Mouse (Mus musculus): Measurements from ENCODE around the gene Llcfc1. TPM values are rescaled to one million over a fixed set of nuclear protein-coding genes. Genes with fewer than 3 reads are reported as not detected.

Gene Llcfc1
- polyA plus RNA-seq (2015; fragmentation: Nextera tagmentation; extraction: Ambion mirVana): not detected in 2 replicates

DNA sequence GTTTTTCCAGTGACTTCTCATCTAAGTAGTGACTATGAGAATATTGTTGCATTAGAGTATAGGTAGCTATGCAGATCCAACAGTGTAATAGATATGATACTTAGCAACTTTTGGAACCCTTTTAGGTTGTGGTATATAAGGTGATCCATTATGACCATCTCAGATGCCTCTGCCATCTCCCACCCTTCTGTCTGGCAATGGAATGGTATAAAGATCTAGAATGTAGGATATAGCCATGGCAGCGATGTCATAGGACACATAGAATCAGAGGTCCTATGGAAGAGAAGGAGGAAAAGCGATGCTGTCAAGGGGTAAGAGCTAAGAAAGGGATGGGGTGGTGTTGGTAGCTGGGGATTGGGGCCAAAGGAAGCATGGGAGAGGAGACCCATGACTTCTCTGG is at the start of gene Llcfc1:
TSS of gene Llcfc1 (plus strand) at position 301 of the 400 bp plus-strand sequence.

DNA sequence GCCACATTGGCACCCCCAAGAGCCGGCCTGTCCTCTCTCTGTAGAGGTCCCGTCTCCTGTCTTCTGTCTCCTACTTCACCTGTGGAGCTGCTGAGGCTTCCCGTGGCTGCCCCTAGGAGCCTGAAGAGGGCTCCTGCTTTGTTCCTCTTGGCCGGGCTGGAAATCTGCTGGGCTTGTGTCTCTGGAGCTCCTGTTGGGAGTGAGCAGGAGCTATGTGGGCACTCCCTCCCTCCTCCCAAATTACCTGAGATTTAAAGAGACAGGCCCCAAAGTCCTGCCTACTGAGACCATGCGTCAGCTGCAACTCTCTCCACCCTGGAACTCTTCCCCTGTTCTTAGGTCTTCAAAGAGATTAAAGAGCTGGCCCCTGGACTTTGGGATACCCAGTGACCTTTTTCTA is 48.1 kb upstream of the Llcfc1 start, which contains the start of gene Trpv6:
TSS of gene Trpv6 (minus strand) at position 228 of the 400 bp plus-strand sequence.

DNA sequence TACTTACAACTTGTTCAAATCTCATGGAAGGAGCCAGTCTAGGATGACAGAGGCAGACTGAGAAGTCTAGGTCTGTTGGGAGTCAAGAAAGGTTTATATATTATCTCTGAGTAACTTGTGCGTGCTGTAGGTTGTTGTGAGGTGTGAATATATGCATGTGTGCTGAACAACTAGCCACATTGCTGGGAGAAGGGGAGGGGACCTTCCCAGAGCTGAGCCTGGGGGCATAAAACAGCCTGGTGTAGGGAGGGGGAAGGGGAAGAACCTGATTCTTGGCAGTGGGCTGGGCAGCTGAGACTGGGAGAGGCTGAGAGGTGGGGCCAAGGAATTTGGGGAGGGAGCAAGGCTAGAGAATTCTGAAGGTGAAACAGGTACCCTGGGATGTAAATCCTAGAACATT is 3.6 kb upstream of the Llcfc1 start, which contains the start of gene Trpv5:
TSS of gene Trpv5 (minus strand) at position 101 of the 400 bp plus-strand sequence.

DNA sequence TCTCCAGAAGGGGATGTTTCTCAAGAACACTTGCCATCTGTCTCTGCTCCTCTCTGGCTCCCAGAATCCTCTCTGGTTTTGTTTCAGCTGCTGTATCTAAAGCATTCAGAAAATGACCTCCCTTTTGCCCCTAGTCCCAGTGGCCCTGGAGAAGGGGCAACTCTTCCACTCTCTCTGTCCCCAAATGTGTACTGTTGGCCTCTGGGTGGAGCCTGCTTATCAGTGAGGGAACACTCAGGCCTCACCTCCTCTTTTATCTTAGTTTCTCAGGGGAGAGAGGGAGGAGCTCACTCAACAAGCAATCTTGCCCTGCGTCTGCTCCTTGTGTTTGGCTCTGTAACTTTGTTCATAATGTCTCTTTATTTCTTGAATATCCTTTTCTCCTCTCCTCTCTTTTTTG is 19.9 kb downstream of the Llcfc1 start, which contains the start of gene Kel:
TSS of gene Kel (minus strand) at position 217 of the 400 bp plus-strand sequence.

Other genes starting within 250 kb of the Llcfc1 start
- gene Gm10334, start 238.3 kb upstream of the Llcfc1 start, polyA plus RNA-seq (2015; fragmentation: Nextera tagmentation; extraction: Ambion mirVana): not detected in 2 replicates
- gene Prss1, start 225.5 kb upstream of the Llcfc1 start, polyA plus RNA-seq (2015; fragmentation: Nextera tagmentation; extraction: Ambion mirVana): not detected in 2 replicates
- gene Prss2, start 162.6 kb upstream of the Llcfc1 start, polyA plus RNA-seq (2015; fragmentation: Nextera tagmentation; extraction: Ambion mirVana): not detected in 2 replicates
- 36.4 and 50.8 TPM in 2 replicates for gene Ephb6, start 78.9 kb upstream of the Llcfc1 start, polyA plus RNA-seq (2015; fragmentation: Nextera tagmentation; extraction: Ambion mirVana)
- gene Trpv6, start 48.0 kb upstream of the Llcfc1 start, polyA plus RNA-seq (2015; fragmentation: Nextera tagmentation; extraction: Ambion mirVana): 0.74 and 0.77 TPM in 2 replicates
- gene Trpv5, start 3.7 kb upstream of the Llcfc1 start, polyA plus RNA-seq (2015; fragmentation: Nextera tagmentation; extraction: Ambion mirVana): not detected in 2 replicates
- gene Kel, start 19.9 kb downstream of the Llcfc1 start, polyA plus RNA-seq (2015; fragmentation: Nextera tagmentation; extraction: Ambion mirVana): 0.43 TPM in 1 of 2 replicates, not detected in the other
- not detected in 2 replicates for gene Olfr459, start 90.7 kb downstream of the Llcfc1 start, polyA plus RNA-seq (2015; fragmentation: Nextera tagmentation; extraction: Ambion mirVana)
- gene Pip, start 163.1 kb downstream of the Llcfc1 start, polyA plus RNA-seq (2015; fragmentation: Nextera tagmentation; extraction: Ambion mirVana): not detected in 2 replicates
- not detected in 2 replicates for gene Sval2, start 168.6 kb downstream of the Llcfc1 start, polyA plus RNA-seq (2015; fragmentation: Nextera tagmentation; extraction: Ambion mirVana)

Measured in neural tube, postnatal 0 days (tissue).